Comparison of ENCODE assay signal across 30 mouse cellular contexts in the genomic region with DNA sequence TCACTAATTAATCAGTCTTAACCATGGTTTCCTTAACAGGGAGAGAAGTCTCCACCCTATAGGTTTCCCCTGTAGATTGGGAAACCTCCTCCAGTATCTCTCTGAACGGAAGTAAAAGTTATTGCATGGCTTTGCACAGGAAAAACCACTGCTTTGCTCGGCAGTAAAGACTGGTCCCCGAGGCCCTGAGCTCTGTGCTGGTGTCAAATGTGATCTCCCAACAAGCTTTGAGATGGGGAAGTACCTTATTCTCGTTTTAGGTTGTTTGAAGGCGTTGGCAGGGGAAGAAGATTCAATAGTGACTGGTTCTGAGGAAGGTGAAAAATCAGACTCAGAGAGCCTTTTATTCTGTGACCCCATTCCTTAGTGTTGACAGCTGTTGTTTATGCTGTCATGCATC. TPM values are rescaled to one million over a fixed set of nuclear protein-coding genes. Genes with fewer than 3 reads are reported as not detected.
A peak's percentile ranks its signal among the peaks of the same experiment; 100 is the strongest.
DNase-seq lines count a peak whose midpoint lies in the region; ATAC-seq and TF ChIP-seq lines count a peak whose summit lies in the region.
"Had no signal": no experiment of that assay in that cellular context is flagged by ENCODE, and none has a peak within 500 bp of the region (broad histone marks: within the 10 kb centered on the region; RNA-seq: fewer than 3 reads in every experiment).

No protein-coding gene starts in this region.

- in situ Hi-C loops in CH12.LX (cut with MboI; ENCODE audit: low pct_ligation_motif_present, low pct_unique_long_range_greater_than_20kb, low sequenced_read_pairs): no loop called here

- no peaks in the 10 kb centered on the region for H3K9me3 ChIP-seq in CH12.LX (replicated peaks; ENCODE audit: low read length)
- H3K9me3 ChIP-seq in intestine, postnatal 0 days (ENCODE audit: control insufficient read depth): no peaks in the 10 kb centered on the region
- no peaks in the 10 kb centered on the region for H3K9me3 ChIP-seq in limb, embryonic 10.5 days (replicated peaks)
- H3K9me3 ChIP-seq: embryonic facial prominence, embryonic 13.5 days; embryonic facial prominence, embryonic 15.5 days; forebrain, embryonic 10.5 days; forebrain, embryonic 12.5 days had no signal

- TF ChIP-seq POLR2A in CH12.LX (IDR thresholded peaks at IDR 0.05; ENCODE audit: low read depth, low read length): no peak

- peak; percentile 61 for TF ChIP-seq EP300 in CH12.LX (IDR thresholded peaks at IDR 0.05; ENCODE audit: low read length)

- no peaks in the 10 kb centered on the region for H3K27me3 ChIP-seq in CH12.LX (replicated peaks)
- no peaks in the 10 kb centered on the region for H3K27me3 ChIP-seq in intestine, postnatal 0 days (replicated peaks; ENCODE audit: control insufficient read depth, insufficient read depth, low read length)
- H3K27me3 ChIP-seq in limb, embryonic 10.5 days (ENCODE audit: low read depth, poor library complexity, severe bottlenecking): no peaks in the 10 kb centered on the region
- H3K27me3 ChIP-seq: embryonic facial prominence, embryonic 13.5 days; embryonic facial prominence, embryonic 15.5 days; forebrain, embryonic 12.5 days; Patski had no signal

- WGBS in intestine, postnatal 0 days: 75% methylated on average over 5 of the region's 5 CpGs
- 87% methylated on average over 5 of the region's 5 CpGs for WGBS in limb, embryonic 10.5 days

- H3K4me3 ChIP-seq in CH12.LX (replicated peaks in 1 of 3; ENCODE audit: low read depth in 2 of 3, low read length in 2 of 3, poor library complexity in 1 of 3): no peak overlapping the region
- no peak overlapping the region for H3K4me3 ChIP-seq in intestine, postnatal 0 days (ENCODE audit: low read depth, low read length)
- H3K4me3 ChIP-seq in limb, embryonic 10.5 days: no peak overlapping the region
- H3K4me3 ChIP-seq: embryonic facial prominence, embryonic 13.5 days; embryonic facial prominence, embryonic 15.5 days; erythroblast, embryonic 14.5 days; forebrain, embryonic 10.5 days; forebrain, embryonic 12.5 days had no signal

- 0 out of 2 replicates have a peak overlapping the region, but pooled peaks have one; percentile 8 for H3K4me2 ChIP-seq in CH12.LX (ENCODE audit: insufficient read depth, low read depth, poor library complexity, severe bottlenecking)
- H3K4me2 ChIP-seq in intestine, postnatal 0 days (replicated peaks; ENCODE audit: low read depth): no peak overlapping the region
- H3K4me2 ChIP-seq: embryonic facial prominence, embryonic 13.5 days; embryonic facial prominence, embryonic 15.5 days; forebrain, embryonic 12.5 days had no signal

- TF ChIP-seq CTCF in CH12.LX (conservative IDR thresholded peaks at IDR 0.05 in 1 of 2, IDR thresholded peaks at IDR 0.05 in 1 of 2; ENCODE audit: low read depth in 2 of 2, low read length in 2 of 2): no peak
- no peak for TF ChIP-seq CTCF in intestine, postnatal 0 days (IDR thresholded peaks at IDR 0.05; ENCODE audit: low read depth)

- dilution Hi-C loops in CH12.LX (cut with MboI; ENCODE audit: extremely low pct_ligation_motif_present, extremely low pct_unique_long_range_greater_than_20kb, low sequenced_read_pairs): no loop called here

- 0 out of 2 replicates have a peak overlapping the region, but pooled peaks have one; percentile 11 for H3K9ac ChIP-seq in CH12.LX (ENCODE audit: insufficient read depth, low read depth)
- H3K9ac ChIP-seq in intestine, postnatal 0 days (ENCODE audit: low read depth, low read length): no peak overlapping the region
- H3K9ac ChIP-seq: embryonic facial prominence, embryonic 13.5 days; embryonic facial prominence, embryonic 15.5 days; forebrain, embryonic 12.5 days had no signal

- peak; percentile 70 for DNase-seq in CH12.LX (ENCODE audit: extremely low read depth)
- DNase-seq in limb, embryonic 10.5 days (ENCODE audit: low spot score): no peak
- no peak for DNase-seq in urinary bladder, postnatal 36 days (ENCODE audit: low spot score in 2 of 2)
- DNase-seq: adrenal gland, adult 8-10 months; adrenal gland, postnatal 14 days; adrenal gland, postnatal 36 days; B cell, adult 2 months; cerebellum, adult 11-12 months; cerebellum, adult 2 months; cerebellum, adult 9-10 months; cerebellum, postnatal 10 days; cerebellum, postnatal 25 days; embryo, embryonic 11 days had no signal

- no peaks in the 10 kb centered on the region for H3K79me2 ChIP-seq in CH12.LX (replicated peaks; ENCODE audit: control insufficient read depth, extremely low read depth, insufficient read depth, poor library complexity, severe bottlenecking)

- ATAC-seq in granulocyte monocyte progenitor cell, adult 5-6 weeks (replicated peaks; ENCODE audit: poor library complexity, severe bottlenecking): peak; percentile 65
- ATAC-seq in megakaryocyte progenitor cell, adult 5-6 weeks (replicated peaks; ENCODE audit: poor library complexity): peak; percentile 31; the same call in 1 of the 2 replicates
- ATAC-seq in intestine, postnatal 0 days: no peak
- ATAC-seq: activated CD4-positive, CD25-positive, alpha-beta regulatory T cell, adult 4 months; CD4-positive, CD25-positive, alpha-beta regulatory T cell, adult 4 months; forebrain, embryonic 14.5 days; forebrain, embryonic 16.5 days; Patski had no signal

- no peak for TF ChIP-seq RAD21 in CH12.LX (IDR thresholded peaks at IDR 0.05; ENCODE audit: low read depth, low read length)

- H3K36me3 ChIP-seq in CH12.LX (replicated peaks in 1 of 2; ENCODE audit: control insufficient read depth in 1 of 2, insufficient read depth in 1 of 2, low read length in 1 of 2): peaks cover 39 to 82% of the 10 kb centered on the region in 2 experiments
- peaks cover 48% of the 10 kb centered on the region for H3K36me3 ChIP-seq in intestine, postnatal 0 days (ENCODE audit: control insufficient read depth, insufficient read depth)
- H3K36me3 ChIP-seq in limb, embryonic 10.5 days: peaks cover 70% of the 10 kb centered on the region

- H3K4me1 ChIP-seq in CH12.LX (ENCODE audit: control insufficient read depth in 1 of 2, insufficient read depth in 2 of 2): peaks cover 12 to 31% of the 10 kb centered on the region in 2 experiments
- H3K4me1 ChIP-seq in intestine, postnatal 0 days (replicated peaks; ENCODE audit: control insufficient read depth, insufficient read depth, low read length): no peaks in the 10 kb centered on the region
- no peaks in the 10 kb centered on the region for H3K4me1 ChIP-seq in limb, embryonic 10.5 days
- H3K4me1 ChIP-seq: embryonic facial prominence, embryonic 13.5 days; embryonic facial prominence, embryonic 15.5 days had no signal

- peak overlapping the region; percentile 40 for H3K27ac ChIP-seq in CH12.LX (ENCODE audit: insufficient read depth, low read depth)
- H3K27ac ChIP-seq in intestine, postnatal 0 days (ENCODE audit: low read depth, low read length): no peak overlapping the region
- no peak overlapping the region for H3K27ac ChIP-seq in limb, embryonic 10.5 days
- H3K27ac ChIP-seq: embryonic facial prominence, embryonic 13.5 days; embryonic facial prominence, embryonic 15.5 days; forebrain, embryonic 10.5 days; forebrain, embryonic 12.5 days had no signal

TF ChIP-seq in CH12.LX, 34 proteins besides CTCF, POLR2A, EP300 and RAD21 (continues in another document):
- TF ChIP-seq MAZ (IDR thresholded peaks at IDR 0.05; ENCODE audit: low read depth, low read length) (0 out of 2 replicates have a peak, but pooled peaks have one; percentile 25), JUND (conservative IDR thresholded peaks at IDR 0.05; ENCODE audit: low read depth, low read length) (peak; percentile 22; the same call in 1 of the 2 replicates), IRF4 (IDR thresholded peaks at IDR 0.05; ENCODE audit: low read depth, low read length) (0 out of 2 replicates have a peak, but pooled peaks have one; percentile 34), NRF1 (IDR thresholded peaks at IDR 0.05; ENCODE audit: low read depth, low read length) (no peak), ZNF384 (IDR thresholded peaks at IDR 0.05; ENCODE audit: low read depth, low read length) (no peak), MEF2A (IDR thresholded peaks at IDR 0.05; ENCODE audit: borderline replicate concordance, low read depth, low read length) (no peak; the same call in 1 of the 2 replicates), USF2 (conservative IDR thresholded peaks at IDR 0.05; ENCODE audit: low read depth, low read length) (no peak), PAX5 (IDR thresholded peaks at IDR 0.05; ENCODE audit: low read length) (no peak)

RNA-seq across cellular contexts. Expression of gene Rasl10b, which starts 10.2 kb away (rescaled TPM):
- total RNA-seq in CH12.LX (2012; rRNA removed) (0.21 and 0.42 TPM in 2 replicates), CH12.LX (2014; rRNA removed) (not detected in 2 replicates)
- 0.08 TPM in 1 of 2 replicates, not detected in the other for polyA plus RNA-seq in CH12.LX (2012; ENCODE audit: insufficient read length, low read depth)
- not detected in 2 replicates for total RNA-seq in granulocyte monocyte progenitor cell, adult 5-6 weeks (2014; fragmentation: Nextera tagmentation)
- 0.09 and 0.41 TPM in 2 replicates for total RNA-seq in granulocyte monocyte progenitor cell, adult 5-6 weeks (2017)
- not detected in 2 replicates for total RNA-seq in megakaryocyte progenitor cell, adult 5-6 weeks (2015)
- 0.14 TPM in 1 of 2 replicates, not detected in the other for total RNA-seq in megakaryocyte progenitor cell, adult 5-6 weeks (2017)
- polyA plus RNA-seq in intestine, postnatal 0 days (2015; fragmentation: Nextera tagmentation; extraction: Ambion mirVana): 0.82 and 0.94 TPM in 2 replicates
- 1.5 and 1.6 TPM in 2 replicates for polyA plus RNA-seq in limb, embryonic 10.5 days (2016; fragmentation: Nextera tagmentation; extraction: Ambion mirVana)
- total RNA-seq: common myeloid progenitor, adult 5-6 weeks; MEL had no signal
- polyA plus RNA-seq: activated CD4-positive, CD25-positive, alpha-beta regulatory T cell, adult 4 months; CD4-positive, CD25-positive, alpha-beta regulatory T cell, adult 4 months; erythroblast, embryonic 14.5 days had no signal

RNA-seq across cellular contexts. Expression of gene Gas2l2, which starts 30.5 kb away (rescaled TPM):
- total RNA-seq in CH12.LX (2012; rRNA removed): not detected in 2 replicates
- total RNA-seq in CH12.LX (2014; rRNA removed): not detected in 2 replicates
- polyA plus RNA-seq in CH12.LX (2012; ENCODE audit: insufficient read length, low read depth): not detected in 2 replicates
- 0.13 TPM in 1 of 2 replicates, not detected in the other for total RNA-seq in granulocyte monocyte progenitor cell, adult 5-6 weeks (2014; fragmentation: Nextera tagmentation)
- 0.57 TPM in 1 of 2 replicates, not detected in the other for total RNA-seq in granulocyte monocyte progenitor cell, adult 5-6 weeks (2017)
- 0.15 and 0.30 TPM in 2 replicates for total RNA-seq in megakaryocyte progenitor cell, adult 5-6 weeks (2015)
- 0.20 and 0.21 TPM in 2 replicates for total RNA-seq in megakaryocyte progenitor cell, adult 5-6 weeks (2017)
- 0.51 and 0.65 TPM in 2 replicates for polyA plus RNA-seq in intestine, postnatal 0 days (2015; fragmentation: Nextera tagmentation; extraction: Ambion mirVana)
- not detected in 2 replicates for polyA plus RNA-seq in limb, embryonic 10.5 days (2016; fragmentation: Nextera tagmentation; extraction: Ambion mirVana)
- total RNA-seq: adrenal gland, adult 18-20 months; adrenal gland, postnatal 14 days; adrenal gland, postnatal 36 days; common myeloid progenitor, adult 5-6 weeks; MEL had no signal
- polyA plus RNA-seq: activated CD4-positive, CD25-positive, alpha-beta regulatory T cell, adult 4 months; CD4-positive, CD25-positive, alpha-beta regulatory T cell, adult 4 months; embryonic facial prominence, embryonic 11.5 days; erythroblast, embryonic 14.5 days; forebrain, embryonic 10.5 days; Patski had no signal

RNA-seq across cellular contexts. Expression of gene 1700020L24Rik, which starts 38.8 kb away (rescaled TPM):
- 0.21 and 0.55 TPM in 2 replicates for total RNA-seq in CH12.LX (2012; rRNA removed)
- total RNA-seq in CH12.LX (2014; rRNA removed): not detected in 2 replicates
- polyA plus RNA-seq in CH12.LX (2012; ENCODE audit: insufficient read length, low read depth): 0.34 and 0.40 TPM in 2 replicates
- 33.2 and 34.9 TPM in 2 replicates for total RNA-seq in granulocyte monocyte progenitor cell, adult 5-6 weeks (2014; fragmentation: Nextera tagmentation)
- 79.8 and 113 TPM in 2 replicates for total RNA-seq in granulocyte monocyte progenitor cell, adult 5-6 weeks (2017)
- total RNA-seq in megakaryocyte progenitor cell, adult 5-6 weeks (2015): 30.8 and 38.7 TPM in 2 replicates
- total RNA-seq in megakaryocyte progenitor cell, adult 5-6 weeks (2017): 77.0 and 80.6 TPM in 2 replicates
- polyA plus RNA-seq in intestine, postnatal 0 days (2015; fragmentation: Nextera tagmentation; extraction: Ambion mirVana): 0.76 and 1.5 TPM in 2 replicates
- polyA plus RNA-seq in limb, embryonic 10.5 days (2016; fragmentation: Nextera tagmentation; extraction: Ambion mirVana): 0.31 TPM in 1 of 2 replicates, not detected in the other
- total RNA-seq: MEL had no signal
- polyA plus RNA-seq: erythroblast, embryonic 14.5 days had no signal

Comparison
In these comparisons a context has a peak if more than half of its experiments do, and no peak if none do; other contexts are left out.
1. RNA of gene 1700020L24Rik, which starts 38.8 kb away (total RNA-seq): 33.2 to 113 TPM in granulocyte monocyte progenitor cell, adult 5-6 weeks and 30.8 to 80.6 TPM in megakaryocyte progenitor cell, adult 5-6 weeks; 0.21 to 0.55 TPM in CH12.LX; every median in the first group is over 10 times any median in the second.